In the genomic region with DNA sequence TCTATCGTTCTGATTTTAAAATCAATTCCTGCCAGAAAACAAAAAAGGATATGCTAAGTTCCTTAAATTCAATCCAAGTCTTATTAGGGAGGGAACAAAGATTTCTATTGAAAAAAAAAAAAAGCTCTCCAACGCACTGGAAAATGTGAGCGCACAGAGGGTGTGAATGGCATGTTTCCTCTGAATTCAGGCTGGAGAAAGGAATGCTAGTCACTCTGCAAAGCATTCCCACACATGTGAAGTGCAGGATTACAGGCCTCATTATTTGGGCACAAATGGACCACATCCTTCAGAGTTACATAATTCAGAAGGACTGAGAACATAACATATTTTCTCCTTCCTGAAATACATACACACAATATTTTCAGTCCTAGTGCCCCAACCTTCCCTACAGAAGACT, we compare ENCODE assay signal across 11 mouse cellular contexts. TPM values are rescaled to one million over a fixed set of nuclear protein-coding genes. Genes with fewer than 3 reads are reported as not detected.
DNase-seq lines count a peak whose midpoint lies in the region; ATAC-seq and TF ChIP-seq lines count a peak whose summit lies in the region.
"Had no signal": no experiment of that assay in that cellular context is flagged by ENCODE, and none has a peak within 500 bp of the region (broad histone marks: within the 10 kb centered on the region; RNA-seq: fewer than 3 reads in every experiment).

No protein-coding gene starts in this region.

- no peak for DNase-seq in hindbrain, embryonic 10.5 days (ENCODE audit: low spot score)
- DNase-seq in NIH3T3 (ENCODE audit: low read depth): peak; percentile 4
- DNase-seq in heart, postnatal 4 days: peak; percentile 27
- no peak for DNase-seq in kidney, adult 9 months
- DNase-seq in spleen, postnatal 14 days (ENCODE audit: low spot score in 2 of 2): no peak
- DNase-seq: thymus, postnatal 14 days had no signal

- no peak overlapping the region for H3K9ac ChIP-seq in hindbrain, embryonic 13.5 days
- H3K9ac ChIP-seq: liver, embryonic 15.5 days; midbrain, embryonic 15.5 days had no signal

- H3K4me1 ChIP-seq in hindbrain, embryonic 13.5 days (replicated peaks): peaks cover 13% of the 10 kb centered on the region
- H3K4me1 ChIP-seq in hindbrain, embryonic 10.5 days (replicated peaks): peaks cover 18% of the 10 kb centered on the region
- no peaks in the 10 kb centered on the region; the same call in 1 of the 2 replicates for H3K4me1 ChIP-seq in embryonic fibroblast, embryonic 13.5 days (ENCODE audit: control insufficient read depth, insufficient read depth, low read length)
- H3K4me1 ChIP-seq: midbrain, embryonic 15.5 days had no signal

- WGBS in hindbrain, embryonic 13.5 days: 36% methylated on average over 3 of the region's 3 CpGs
- WGBS in hindbrain, embryonic 10.5 days: 63% methylated on average over 3 of the region's 3 CpGs

- no peak overlapping the region for H3K4me2 ChIP-seq in hindbrain, embryonic 13.5 days
- H3K4me2 ChIP-seq: liver, embryonic 15.5 days; midbrain, embryonic 15.5 days had no signal

- no peak for ATAC-seq in hindbrain, embryonic 13.5 days (ENCODE audit: low FRiP score)
- ATAC-seq in megakaryocyte, adult 5-6 weeks (ENCODE audit: poor library complexity, severe bottlenecking): no peak
- ATAC-seq: midbrain, embryonic 15.5 days had no signal

- no peak for TF ChIP-seq POLR2A in embryonic fibroblast, embryonic 13.5 days (IDR thresholded peaks at IDR 0.05; ENCODE audit: low read depth, low read length)

- H3K9me3 ChIP-seq in hindbrain, embryonic 13.5 days: no peaks in the 10 kb centered on the region
- no peaks in the 10 kb centered on the region for H3K9me3 ChIP-seq in hindbrain, embryonic 10.5 days
- H3K9me3 ChIP-seq: liver, embryonic 15.5 days; midbrain, embryonic 15.5 days had no signal

- H3K36me3 ChIP-seq in hindbrain, embryonic 13.5 days: peaks cover 21% of the 10 kb centered on the region
- peaks cover 28% of the 10 kb centered on the region for H3K36me3 ChIP-seq in hindbrain, embryonic 10.5 days
- H3K36me3 ChIP-seq: midbrain, embryonic 15.5 days had no signal

- no peak for TF ChIP-seq CTCF in embryonic fibroblast, embryonic 13.5 days (IDR thresholded peaks at IDR 0.05; ENCODE audit: borderline replicate concordance, insufficient read depth, low read length)

- H3K27me3 ChIP-seq in hindbrain, embryonic 13.5 days: no peaks in the 10 kb centered on the region
- H3K27me3 ChIP-seq in hindbrain, embryonic 10.5 days (ENCODE audit: insufficient read depth, poor library complexity, severe bottlenecking): no peaks in the 10 kb centered on the region
- H3K27me3 ChIP-seq: liver, embryonic 15.5 days; midbrain, embryonic 15.5 days had no signal

- peak overlapping the region; percentile 20; the same call in 1 of the 2 replicates for H3K27ac ChIP-seq in hindbrain, embryonic 13.5 days
- H3K27ac ChIP-seq in hindbrain, embryonic 10.5 days: no peak overlapping the region
- H3K27ac ChIP-seq in embryonic fibroblast, embryonic 13.5 days (ENCODE audit: insufficient read depth, low read length): peak overlapping the region; percentile 52
- H3K27ac ChIP-seq: liver, embryonic 15.5 days; midbrain, embryonic 15.5 days had no signal

- H3K4me3 ChIP-seq in hindbrain, embryonic 13.5 days: no peak overlapping the region
- no peak overlapping the region for H3K4me3 ChIP-seq in hindbrain, embryonic 10.5 days
- H3K4me3 ChIP-seq in embryonic fibroblast, embryonic 13.5 days (ENCODE audit: insufficient read depth, low read length): no peak overlapping the region
- H3K4me3 ChIP-seq: liver, embryonic 15.5 days; midbrain, embryonic 15.5 days had no signal

RNA-seq across cellular contexts. Expression of a gene that starts 28.9 kb away (rescaled TPM):
- 4.0 and 5.4 TPM in 2 replicates for polyA plus RNA-seq in hindbrain, embryonic 13.5 days (2015; fragmentation: Nextera tagmentation; extraction: Ambion mirVana)
- 1.3 and 1.4 TPM in 2 replicates for polyA plus RNA-seq in hindbrain, embryonic 10.5 days (2016; fragmentation: Nextera tagmentation; extraction: Ambion mirVana)
- 0.40 and 4.9 TPM in 2 replicates for polyA plus RNA-seq in embryonic fibroblast, embryonic 13.5 days (2011; ENCODE audit: insufficient read length, low read depth, missing spikeins)
- 1 to 10 TPM; 1.2 to 1.8 TPM for total RNA-seq in heart, postnatal 4 days (2021)
- total RNA-seq in megakaryocyte, adult 5-6 weeks (2015): 25.0 and 31.4 TPM in 2 replicates
- total RNA-seq in megakaryocyte, adult 5-6 weeks (2017): 8.4 and 9.6 TPM in 2 replicates

RNA-seq across cellular contexts. Expression of a gene that starts 56.0 kb away (rescaled TPM):
- polyA plus RNA-seq in hindbrain, embryonic 13.5 days (2015; fragmentation: Nextera tagmentation; extraction: Ambion mirVana): 37.6 and 38.4 TPM in 2 replicates
- 24.3 and 27.3 TPM in 2 replicates for polyA plus RNA-seq in hindbrain, embryonic 10.5 days (2016; fragmentation: Nextera tagmentation; extraction: Ambion mirVana)
- polyA plus RNA-seq in embryonic fibroblast, embryonic 13.5 days (2011; ENCODE audit: insufficient read length, low read depth, missing spikeins): 31.9 and 32.5 TPM in 2 replicates
- 10 to 100 TPM; 17.8 to 18.5 TPM for total RNA-seq in heart, postnatal 4 days (2021)
- 78.2 and 82.1 TPM in 2 replicates for total RNA-seq in megakaryocyte, adult 5-6 weeks (2015)
- 141 and 154 TPM in 2 replicates for total RNA-seq in megakaryocyte, adult 5-6 weeks (2017)

Comparison
In these comparisons a context has a peak if more than half of its experiments do, and no peak if none do; other contexts are left out.
1. DNase-seq: peak in NIH3T3 (single experiment) and heart, postnatal 4 days (single experiment); none in hindbrain, embryonic 10.5 days (single experiment), kidney, adult 9 months (single experiment) and spleen, postnatal 14 days (0 of 2).